In the genomic region with DNA sequence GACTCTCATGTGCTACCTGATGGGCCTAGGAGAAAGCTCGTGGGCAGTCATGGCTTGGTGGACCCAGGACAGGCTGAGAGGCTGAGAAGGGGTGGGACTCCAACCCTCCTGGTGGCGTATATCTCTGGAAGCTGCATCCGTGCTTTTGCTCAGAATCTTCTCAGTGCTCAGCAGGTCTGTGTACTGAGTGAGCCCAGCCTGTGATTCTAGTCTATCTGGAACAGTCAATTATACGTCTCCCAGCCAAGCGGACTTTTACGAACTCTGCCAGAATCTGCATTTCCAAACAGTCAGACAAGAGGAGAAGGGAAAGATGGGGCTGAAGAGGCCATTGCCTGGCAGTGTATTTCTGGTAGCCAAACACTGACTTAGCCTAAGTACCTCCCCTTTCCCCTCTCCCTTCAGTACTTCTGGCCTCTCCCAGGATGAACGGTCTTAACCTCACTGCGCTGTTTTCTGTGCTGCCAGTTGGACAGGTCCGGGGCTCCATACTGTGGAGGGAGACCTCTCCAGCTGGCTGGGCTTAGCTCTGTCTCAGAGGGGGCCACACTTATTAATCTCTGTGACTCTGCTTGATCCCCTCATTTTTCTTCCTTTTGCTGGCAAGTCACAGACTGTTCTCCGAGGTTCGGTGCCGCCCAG, we compare ENCODE assay signal across 27 mouse cellular contexts.
DNase-seq lines count a peak whose midpoint lies in the region; ATAC-seq and TF ChIP-seq lines count a peak whose summit lies in the region.
"Had no signal": no experiment of that assay in that cellular context is flagged by ENCODE, and none has a peak within 500 bp of the region (broad histone marks: within the 10 kb centered on the region; RNA-seq: fewer than 3 reads in every experiment).

No protein-coding gene starts in this region.

- no peaks in the 10 kb centered on the region for H3K36me3 ChIP-seq in forebrain, postnatal 0 days (ENCODE audit: insufficient read depth)
- no peaks in the 10 kb centered on the region for H3K36me3 ChIP-seq in forebrain, embryonic 16.5 days (ENCODE audit: control insufficient read depth, insufficient read depth)
- H3K36me3 ChIP-seq in kidney, embryonic 16.5 days (ENCODE audit: insufficient read depth, low read length) = no peaks in the 10 kb centered on the region
- H3K36me3 ChIP-seq: embryonic facial prominence, embryonic 10.5 days; embryonic facial prominence, embryonic 15.5 days; forebrain, embryonic 12.5 days; limb, embryonic 13.5 days; stomach, embryonic 15.5 days had no signal

- no peak overlapping the region for H3K4me3 ChIP-seq in forebrain, postnatal 0 days (ENCODE audit: low read depth, low read length)
- no peak overlapping the region for H3K4me3 ChIP-seq in forebrain, embryonic 16.5 days (replicated peaks; ENCODE audit: low read length)
- no peak overlapping the region for H3K4me3 ChIP-seq in kidney, embryonic 16.5 days (ENCODE audit: low read length)
- no peak overlapping the region for H3K4me3 ChIP-seq in lung, adult 2 months (replicated peaks; ENCODE audit: extremely low read depth, low read depth, low read length)
- H3K4me3 ChIP-seq: embryonic facial prominence, embryonic 10.5 days; embryonic facial prominence, embryonic 15.5 days; forebrain, embryonic 12.5 days; gastrocnemius, adult 2 months; heart, adult 2 months; limb, embryonic 13.5 days; stomach, embryonic 15.5 days had no signal

- WGBS in forebrain, postnatal 0 days = 68% methylated on average over 12 of the region's 12 CpGs
- WGBS in forebrain, embryonic 16.5 days = 70% methylated on average over 12 of the region's 12 CpGs
- WGBS in kidney, embryonic 16.5 days = 60% methylated on average over 12 of the region's 12 CpGs
- 70% methylated on average over 12 of the region's 12 CpGs for WGBS in lung, adult 2 months

- H3K9ac ChIP-seq in forebrain, postnatal 0 days = no peak overlapping the region
- no peak overlapping the region for H3K9ac ChIP-seq in forebrain, embryonic 16.5 days (replicated peaks; ENCODE audit: low read depth, low read length)
- H3K9ac ChIP-seq in kidney, embryonic 16.5 days (replicated peaks; ENCODE audit: low read length) = no peak overlapping the region
- H3K9ac ChIP-seq: embryonic facial prominence, embryonic 15.5 days; forebrain, embryonic 12.5 days; limb, embryonic 13.5 days; stomach, embryonic 15.5 days had no signal

- no peak overlapping the region for H3K27ac ChIP-seq in forebrain, postnatal 0 days (ENCODE audit: low read depth, low read length)
- H3K27ac ChIP-seq in forebrain, embryonic 16.5 days (ENCODE audit: low read length) = no peak overlapping the region
- no peak overlapping the region for H3K27ac ChIP-seq in kidney, embryonic 16.5 days (ENCODE audit: low read length)
- H3K27ac ChIP-seq: embryonic facial prominence, embryonic 10.5 days; embryonic facial prominence, embryonic 15.5 days; forebrain, embryonic 12.5 days; gastrocnemius, adult 2 months; heart, adult 2 months; limb, embryonic 13.5 days; macrophage; stomach, embryonic 15.5 days had no signal

- no peaks in the 10 kb centered on the region for H3K27me3 ChIP-seq in forebrain, postnatal 0 days (ENCODE audit: insufficient read depth, low read length)
- no peaks in the 10 kb centered on the region for H3K27me3 ChIP-seq in forebrain, embryonic 16.5 days (replicated peaks; ENCODE audit: control insufficient read depth, insufficient read depth, low read length)
- H3K27me3 ChIP-seq in kidney, embryonic 16.5 days (ENCODE audit: insufficient read depth, low read length) = no peaks in the 10 kb centered on the region
- H3K27me3 ChIP-seq: embryonic facial prominence, embryonic 15.5 days; forebrain, embryonic 12.5 days; limb, embryonic 13.5 days; stomach, embryonic 15.5 days had no signal

- ATAC-seq in forebrain, postnatal 0 days = peak; percentile 25; the same call in 1 of the 2 replicates
- ATAC-seq in forebrain, embryonic 16.5 days = no peak
- 0 out of 2 replicates have a peak, but pooled peaks have one; percentile 39 for ATAC-seq in kidney, embryonic 16.5 days (ENCODE audit: low FRiP score, low TSS enrichment)
- ATAC-seq: CD4-positive, CD25-positive, alpha-beta regulatory T cell, adult 4 months; intestine, embryonic 16.5 days had no signal

- no peak overlapping the region for H3K4me2 ChIP-seq in forebrain, postnatal 0 days (ENCODE audit: low read depth)
- H3K4me2 ChIP-seq in forebrain, embryonic 16.5 days (ENCODE audit: low read length) = no peak overlapping the region
- no peak overlapping the region for H3K4me2 ChIP-seq in kidney, embryonic 16.5 days (replicated peaks; ENCODE audit: low read depth, low read length)
- H3K4me2 ChIP-seq: embryonic facial prominence, embryonic 15.5 days; forebrain, embryonic 12.5 days; limb, embryonic 13.5 days; liver, embryonic 11.5 days; stomach, embryonic 15.5 days had no signal

- no peak for TF ChIP-seq POLR2A in lung, adult 2 months (IDR thresholded peaks at IDR 0.05; ENCODE audit: borderline replicate concordance, extremely low read depth, low read depth, low read length)

- H3K4me1 ChIP-seq in forebrain, postnatal 0 days (ENCODE audit: insufficient read depth) = no peaks in the 10 kb centered on the region; the same call in 1 of the 2 replicates
- H3K4me1 ChIP-seq in forebrain, embryonic 16.5 days (replicated peaks; ENCODE audit: control insufficient read depth, insufficient read depth, low read length) = peaks cover 8% of the 10 kb centered on the region
- peaks cover 5% of the 10 kb centered on the region; the same call in 1 of the 2 replicates for H3K4me1 ChIP-seq in kidney, embryonic 16.5 days (ENCODE audit: insufficient read depth, low read length)
- no peaks in the 10 kb centered on the region for H3K4me1 ChIP-seq in lung, adult 2 months (ENCODE audit: control insufficient read depth, insufficient read depth, low read length)
- H3K4me1 ChIP-seq: embryonic facial prominence, embryonic 15.5 days; forebrain, embryonic 12.5 days; stomach, embryonic 15.5 days had no signal

- no peak for TF ChIP-seq CTCF in forebrain, postnatal 0 days (IDR thresholded peaks at IDR 0.05; ENCODE audit: low read depth)
- TF ChIP-seq CTCF in lung, adult 2 months (IDR thresholded peaks at IDR 0.05; ENCODE audit: insufficient read depth, low read length) = no peak

- H3K9me3 ChIP-seq in forebrain, postnatal 0 days (ENCODE audit: low read length) = no peaks in the 10 kb centered on the region
- no peaks in the 10 kb centered on the region for H3K9me3 ChIP-seq in forebrain, embryonic 16.5 days (ENCODE audit: control insufficient read depth, low read length)
- no peaks in the 10 kb centered on the region for H3K9me3 ChIP-seq in kidney, embryonic 16.5 days (ENCODE audit: low read length)
- H3K9me3 ChIP-seq: embryonic facial prominence, embryonic 10.5 days; embryonic facial prominence, embryonic 15.5 days; forebrain, embryonic 12.5 days; limb, embryonic 13.5 days; stomach, embryonic 15.5 days had no signal

- no peak for DNase-seq in forebrain, postnatal 0 days
- no peak for DNase-seq in kidney, postnatal 4 days
- peak; percentile 20 for DNase-seq in lung, postnatal 10 days
- no peak for DNase-seq in lung, adult 2 months
- DNase-seq in thymus, postnatal 0 days (ENCODE audit: low spot score) = no peak
- DNase-seq: adrenal gland, postnatal 25 days; cerebellum, adult 8-10 months; gastrocnemius, adult 2 months; gastrocnemius, postnatal 36 days; heart, adult 2 months; kidney, adult 9 months; kidney, postnatal 14 days; midbrain, embryonic 14.5 days; right cerebral cortex, postnatal 14 days; thymus, adult 18-20 months; thymus, postnatal 36 days had no signal
